Mouse (Mus musculus) heart, postnatal 14 days (tissue): ENCODE data around the gene Ssbp3. TPM values are rescaled to one million over a fixed set of nuclear protein-coding genes. Genes with fewer than 3 reads are reported as not detected.
A peak's percentile ranks its signal among the peaks of the same experiment; 100 is the strongest.

Experiments used
- DNase-seq, 2 experiments: peaks; one replicate each; pipeline ENCODE4 v3.0.0; 2021 to 2022
- intact Hi-C: fragments of 180-260 bp; cut with DNase I; formaldehyde crosslinking; loops from one replicate; pipeline ENCODE4 v1.15.1; 2025
- total RNA-seq, 2 experiments: library from RNA; stranded (reverse); gene quantifications; 2 replicates each; pipeline ENCODE4 v1.2.3; 2021

Gene Ssbp3
- total RNA-seq, 2 experiments from 2014 or later: 42.5 to 46.9 TPM

- no peak for DNase-seq
- intact Hi-C loops: loop anchor here (5.0 kb wide), 1 partner anchor 41 kb away; the partner anchor contains the start of gene Ssbp3
These were observed 42.7 kb downstream of the Ssbp3 start for GRCm38 (mm10) chr4:106953221-106953620.

- intact Hi-C loops: loop anchor here (5.0 kb wide), 1 partner anchor 41 kb away; the partner anchor contains the start of gene Ssbp3
- no peak for DNase-seq
These were observed 43.3 kb downstream of the Ssbp3 start for GRCm38 (mm10) chr4:106953760-106954159.

DNA sequence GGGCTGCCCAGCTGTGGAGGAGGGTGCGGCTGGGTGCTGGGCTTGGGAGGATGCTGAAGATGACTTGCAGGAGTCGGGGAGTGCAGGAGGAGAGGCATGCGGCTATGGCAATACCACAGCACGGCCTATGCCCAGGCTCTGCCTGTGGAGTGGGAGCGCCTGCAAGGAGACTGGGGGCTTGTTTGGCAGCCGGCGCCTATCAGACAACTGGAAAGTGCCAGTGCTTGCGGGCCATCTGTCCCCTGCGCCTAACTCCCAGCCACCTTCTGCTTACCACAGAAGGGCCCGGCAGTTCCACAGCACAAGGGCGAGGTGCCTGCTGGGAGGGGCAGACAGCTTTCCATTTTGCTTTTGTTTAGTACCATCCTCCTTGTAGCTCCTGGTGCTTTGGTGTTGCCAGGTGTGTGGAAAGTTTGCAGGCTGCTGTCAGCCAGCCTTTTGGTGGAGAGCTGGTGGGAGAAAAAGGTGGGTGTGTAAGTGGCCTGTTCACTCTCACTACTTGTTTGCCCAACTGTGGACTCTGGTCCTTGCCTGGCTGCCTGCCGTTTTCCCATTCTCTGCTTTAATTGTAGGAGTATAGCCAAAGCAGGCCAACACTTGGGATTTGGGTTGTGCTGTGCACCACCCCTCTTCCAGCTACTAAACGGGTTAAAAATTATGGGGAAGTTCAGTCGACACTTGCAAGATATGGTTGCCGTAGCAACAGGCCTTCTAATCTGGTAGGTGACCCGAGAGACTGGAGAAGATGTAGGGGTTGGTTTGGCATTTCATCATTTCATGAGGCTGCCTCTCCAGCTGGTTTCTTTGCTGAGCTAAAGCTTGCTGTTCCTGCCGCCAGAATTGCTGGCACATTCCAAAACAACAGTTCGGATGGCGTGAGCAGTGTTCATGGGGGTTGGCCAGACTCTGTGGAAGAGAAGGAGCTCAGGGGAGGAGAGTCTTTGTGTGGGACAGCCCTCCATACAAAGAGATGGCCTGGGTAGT, 45.5 kb downstream of the Ssbp3 start:
- intact Hi-C loops: no loop called here
- DNase-seq: peak; percentile 37 to 42

GRCm38 (mm10) chr4:106958117-106958516, 47.6 kb downstream of the Ssbp3 start:
- intact Hi-C loops: no loop called here
- DNase-seq: no peak

DNA sequence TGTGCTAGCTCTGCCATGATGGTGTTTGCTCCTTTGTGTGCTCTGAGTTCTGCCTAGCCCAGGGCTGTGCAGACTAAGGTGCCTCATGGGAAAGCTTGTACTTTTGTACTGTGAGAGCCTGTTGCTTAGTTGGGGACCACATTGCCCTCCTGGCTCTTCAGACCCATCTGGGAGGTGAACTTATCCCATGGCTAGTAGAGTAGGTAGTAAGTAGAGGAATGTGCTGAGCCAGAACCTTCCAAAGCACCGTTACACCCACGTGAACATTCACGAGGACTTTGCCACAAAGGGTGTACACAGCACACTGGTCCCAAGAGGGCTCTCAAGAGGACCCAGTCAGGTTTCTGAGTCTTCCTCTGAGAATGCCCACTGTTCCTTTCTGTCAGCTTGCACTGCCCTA, 48.1 kb downstream of the Ssbp3 start:
- intact Hi-C loops: no loop called here
- DNase-seq: no peak

DNA sequence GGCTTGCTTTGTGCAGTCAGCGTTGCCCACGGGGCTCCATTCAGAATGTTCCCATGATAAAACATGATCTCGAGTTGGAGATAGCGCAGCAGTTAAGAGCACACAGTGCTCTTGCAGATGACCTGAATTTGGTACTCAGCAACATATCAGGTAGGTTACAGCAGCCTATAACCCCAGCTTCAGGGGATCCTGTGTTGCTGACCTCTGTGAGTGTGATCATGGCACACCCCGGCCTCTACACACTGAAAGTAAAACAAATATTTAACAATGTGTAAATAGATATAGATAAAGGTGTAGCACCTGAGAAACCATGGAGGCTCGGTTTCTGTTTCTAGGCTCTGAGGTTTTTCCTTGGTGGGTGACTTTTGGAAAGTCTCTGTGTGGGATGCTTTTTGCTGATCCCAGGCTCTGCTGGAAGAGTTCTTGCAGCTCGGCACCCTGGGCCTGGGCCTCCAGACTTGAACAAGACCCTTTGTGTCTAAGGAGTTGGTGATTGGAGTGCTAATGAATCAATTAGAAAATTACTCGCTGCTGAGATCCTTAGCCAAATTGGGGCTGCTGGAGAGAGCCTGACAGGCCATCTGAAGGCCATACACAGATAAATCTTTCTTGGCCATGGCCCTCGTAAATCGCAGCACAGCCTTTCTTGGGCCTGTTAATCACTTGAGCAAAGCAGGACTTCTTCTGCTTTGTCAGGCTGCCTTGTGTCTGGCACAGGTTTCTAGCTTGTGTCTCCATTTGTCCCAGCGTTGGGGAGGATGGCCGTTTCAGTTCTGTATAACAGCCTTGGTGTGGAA, 49.2 kb downstream of the Ssbp3 start:
- no peak for DNase-seq
- intact Hi-C loops: no loop called here

- no peak for DNase-seq
- intact Hi-C loops: no loop called here
These were observed 50.0 kb downstream of the Ssbp3 start for GRCm38 (mm10) chr4:106960476-106960875.

DNA sequence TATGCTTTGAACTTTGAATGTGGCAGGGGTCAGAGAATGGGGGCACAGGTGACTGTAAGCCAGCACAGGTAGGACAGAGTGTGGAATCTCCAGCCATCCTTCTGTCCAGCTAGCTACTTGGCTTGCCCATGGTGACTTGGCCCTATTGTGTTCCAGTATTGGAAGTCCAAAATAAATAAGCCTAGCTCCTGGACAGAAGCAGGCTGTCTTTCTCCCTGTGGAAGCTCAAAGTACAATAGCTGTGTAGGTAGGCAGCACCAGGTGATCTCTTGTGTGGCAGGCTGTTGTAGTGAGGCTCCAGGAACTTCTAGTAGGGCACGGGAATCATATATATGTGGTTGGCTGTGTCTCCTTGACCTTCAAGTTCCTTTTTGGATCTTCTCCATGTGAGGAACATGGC, 50.8 kb downstream of the Ssbp3 start:
- no peak for DNase-seq
- intact Hi-C loops: no loop called here

DNA sequence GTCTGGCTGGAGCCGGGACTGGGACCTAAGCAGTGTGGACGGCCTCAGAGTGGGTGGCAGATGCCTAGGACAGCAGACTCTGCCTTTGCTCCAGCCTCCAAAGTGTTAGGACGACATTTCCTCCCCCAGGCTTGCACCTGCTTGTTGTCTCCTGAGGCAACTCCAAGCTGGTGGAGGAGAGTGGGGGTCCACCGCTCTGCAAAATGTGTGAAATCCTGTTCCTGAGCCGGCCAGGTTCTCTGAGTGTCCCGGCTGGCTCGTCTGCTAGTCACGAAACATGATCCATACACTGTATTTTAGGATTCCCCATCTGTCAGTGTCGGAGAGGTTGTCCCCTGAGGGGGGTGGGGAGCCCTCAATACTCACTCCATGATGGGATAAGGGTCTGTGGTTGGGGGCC, 53.9 kb downstream of the Ssbp3 start:
- intact Hi-C loops: no loop called here
- DNase-seq: no peak

- intact Hi-C loops: no loop called here
- DNase-seq: no peak
These were observed 54.5 kb downstream of the Ssbp3 start for GRCm38 (mm10) chr4:106964996-106965395.

- no peak for DNase-seq
- intact Hi-C loops: no loop called here
These were observed 55.9 kb downstream of the Ssbp3 start for GRCm38 (mm10) chr4:106966443-106966842.

DNA sequence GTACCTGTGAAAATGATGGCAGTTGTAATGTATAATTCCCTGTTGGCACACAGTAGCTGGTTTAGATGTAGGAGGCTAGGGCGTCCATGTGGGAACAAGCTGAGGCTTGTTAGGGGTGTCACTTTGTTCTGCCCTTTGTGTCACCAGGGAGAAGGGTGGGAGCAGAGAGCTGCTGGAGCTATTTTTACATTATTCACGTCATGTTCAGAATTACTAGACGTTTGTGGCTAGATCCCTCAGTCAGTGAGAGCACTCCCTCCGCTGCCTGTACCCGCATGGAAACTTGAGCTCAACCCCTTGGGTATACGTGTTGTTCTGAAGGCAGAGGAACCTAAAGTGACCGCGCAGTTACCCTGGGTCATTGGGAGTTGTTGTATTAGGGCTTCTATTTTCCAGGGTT, 58.4 kb downstream of the Ssbp3 start:
- intact Hi-C loops: no loop called here
- no peak for DNase-seq

DNA sequence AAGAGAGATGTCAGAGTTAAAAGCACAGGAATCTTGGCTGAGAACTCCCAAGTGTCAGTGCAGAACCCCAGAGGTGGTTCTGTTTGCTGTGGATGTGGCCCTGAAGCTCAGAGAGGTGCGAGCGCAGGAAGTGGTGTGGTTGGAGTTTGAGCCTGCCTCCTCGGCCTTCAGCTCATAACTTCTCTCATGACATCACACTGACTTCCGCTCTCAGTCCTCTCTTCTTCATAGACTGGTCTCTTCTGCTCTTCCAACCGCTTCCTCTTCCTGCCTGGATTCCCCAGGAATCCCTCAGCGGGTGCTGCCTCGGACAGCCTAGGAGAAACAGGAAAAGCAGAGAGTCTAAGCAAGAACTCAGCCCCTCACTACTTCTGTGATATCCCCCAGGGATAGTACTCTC, 60.3 kb downstream of the Ssbp3 start:
- intact Hi-C loops: no loop called here

DNA sequence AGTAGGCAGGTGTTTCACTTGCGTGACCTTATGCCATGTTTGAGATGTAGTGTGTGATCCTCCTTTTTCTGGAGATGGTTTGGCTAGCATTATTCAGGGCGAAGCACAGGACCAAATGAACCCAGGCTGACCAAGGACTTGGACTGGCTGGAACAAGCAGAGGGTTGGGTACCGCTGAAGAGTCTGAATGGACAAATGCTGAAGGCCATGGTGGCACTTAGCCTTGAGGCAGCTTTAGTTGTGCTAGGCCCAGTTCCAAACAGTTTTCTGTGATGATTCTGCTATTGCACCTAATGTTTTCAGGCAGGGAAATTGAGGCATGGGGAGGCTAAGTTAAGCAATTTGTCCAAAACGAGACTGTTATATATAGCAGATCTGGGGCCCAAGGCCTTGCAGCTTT, 61.6 kb downstream of the Ssbp3 start:
- no peak for DNase-seq
- intact Hi-C loops: no loop called here

More for the DNA sequence above, 60.3 kb downstream of the Ssbp3 start:
- DNase-seq: no peak

- intact Hi-C loops: no loop called here
These were observed 62.2 kb downstream of the Ssbp3 start for GRCm38 (mm10) chr4:106972461-106973384.

DNA sequence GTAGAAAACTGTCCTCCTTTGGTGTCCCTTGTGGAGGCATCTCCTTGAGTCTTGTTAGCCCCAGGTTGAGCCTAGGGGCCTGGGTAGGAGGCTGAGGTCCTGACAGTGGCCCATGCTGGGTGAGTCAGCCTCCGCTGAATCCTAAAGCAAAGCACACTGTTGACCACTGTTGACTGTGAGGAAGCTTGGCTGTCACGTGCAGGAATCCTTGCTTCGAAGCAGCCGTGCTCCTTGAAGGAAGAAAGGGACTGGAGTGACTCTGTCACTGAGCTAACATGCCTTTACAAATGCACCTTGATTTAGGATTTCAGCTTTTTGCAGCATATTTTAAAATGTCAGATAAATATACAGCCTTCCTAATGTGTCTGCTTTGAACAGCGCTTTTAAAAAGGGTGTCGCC, 64.8 kb downstream of the Ssbp3 start:
- DNase-seq: no peak
- intact Hi-C loops: no loop called here

More at GRCm38 (mm10) chr4:106972461-106973384, 62.2 kb downstream of the Ssbp3 start:
- no peak for DNase-seq

- intact Hi-C loops: no loop called here
- no peak for DNase-seq
These were observed 65.4 kb downstream of the Ssbp3 start for GRCm38 (mm10) chr4:106975890-106976289.

DNA sequence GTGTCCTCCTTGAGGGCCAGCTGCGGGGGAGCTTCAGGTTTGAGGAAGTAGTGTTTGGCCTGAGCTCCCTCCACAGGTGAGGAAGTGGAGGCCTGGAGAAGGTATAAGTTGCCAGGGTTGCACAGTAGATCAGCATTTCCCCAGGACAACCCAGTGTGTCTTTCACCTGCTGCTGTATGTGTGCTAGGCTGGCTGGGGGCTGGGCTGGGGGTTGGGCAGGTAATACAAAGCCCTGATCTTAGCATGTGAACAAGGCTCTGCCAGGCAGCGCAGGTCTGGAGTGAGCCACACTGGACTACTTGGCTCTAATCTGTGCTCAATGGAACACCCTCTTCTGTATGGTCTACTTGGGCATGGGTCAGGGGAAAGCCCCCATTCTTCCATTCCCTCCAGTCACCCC, 66.1 kb downstream of the Ssbp3 start:
- DNase-seq: no peak
- intact Hi-C loops: no loop called here

- DNase-seq: no peak
- intact Hi-C loops: no loop called here
These were observed 66.7 kb downstream of the Ssbp3 start for GRCm38 (mm10) chr4:106977218-106977651.

- intact Hi-C loops: no loop called here
- DNase-seq: peak; percentile 28 to 35
These were observed 67.9 kb downstream of the Ssbp3 start for GRCm38 (mm10) chr4:106978376-106978775.
